Mouse (Mus musculus) E14TG2a.4 (cell line): ENCODE data around the gene Gm9837.

ENCODE experiments used
- H3K27me3 ChIP-seq: 2 replicates; pipeline ENCODE4 v1.6.1; 2014; ENCODE audit warnings: low read length, control low read depth; ENCODE audit not compliant: insufficient read depth
- H3K36me3 ChIP-seq: 2 replicates; pipeline ENCODE4 v1.6.1; 2014; ENCODE audit warnings: low read length, control low read depth; ENCODE audit not compliant: insufficient read depth
- H3K4me1 ChIP-seq: replicated peaks from 2 replicates; pipeline ENCODE4 v1.6.1; 2014; ENCODE audit warnings: low read depth, low read length, control low read depth
- H3K4me3 ChIP-seq: replicated peaks from 2 replicates; pipeline ENCODE4 v1.5.1; 2014; ENCODE audit warnings: mild to moderate bottlenecking, low read length
- H3K9me3 ChIP-seq: 2 replicates; pipeline ENCODE4 v1.6.1; 2014; ENCODE audit warnings: low read length, control low read depth
- CTCF ChIP-seq: conservative IDR thresholded peaks from 2 replicates; pipeline ENCODE4 v1.5.1; 2014; ENCODE audit warnings: low read length
- NANOG ChIP-seq: IDR thresholded peaks from 2 replicates; pipeline ENCODE4 v1.6.1; 2014; ENCODE audit warnings: borderline replicate concordance, low read length, mixed read lengths
- POU5F1 ChIP-seq: IDR thresholded peaks from 2 replicates; pipeline ENCODE4 v1.6.1; 2014; ENCODE audit warnings: low read length, borderline replicate concordance

Gene Gm9837

GRCm38 (mm10) chr11:53481088-53481730 is 10.9 kb upstream of the Gm9837 start:
- Histone ChIP-seq H3K36me3 (no peaks in the 10 kb centered on the region), H3K9me3 (no peaks in the 10 kb centered on the region), H3K27me3 (peaks cover 71% of the 10 kb centered on the region), H3K4me1 (peaks cover 11% of the 10 kb centered on the region), H3K4me3 (no peak overlapping the region)
- TF ChIP-seq POU5F1 = no peak
- no peak for TF ChIP-seq CTCF
- TF ChIP-seq NANOG = no peak

DNA sequence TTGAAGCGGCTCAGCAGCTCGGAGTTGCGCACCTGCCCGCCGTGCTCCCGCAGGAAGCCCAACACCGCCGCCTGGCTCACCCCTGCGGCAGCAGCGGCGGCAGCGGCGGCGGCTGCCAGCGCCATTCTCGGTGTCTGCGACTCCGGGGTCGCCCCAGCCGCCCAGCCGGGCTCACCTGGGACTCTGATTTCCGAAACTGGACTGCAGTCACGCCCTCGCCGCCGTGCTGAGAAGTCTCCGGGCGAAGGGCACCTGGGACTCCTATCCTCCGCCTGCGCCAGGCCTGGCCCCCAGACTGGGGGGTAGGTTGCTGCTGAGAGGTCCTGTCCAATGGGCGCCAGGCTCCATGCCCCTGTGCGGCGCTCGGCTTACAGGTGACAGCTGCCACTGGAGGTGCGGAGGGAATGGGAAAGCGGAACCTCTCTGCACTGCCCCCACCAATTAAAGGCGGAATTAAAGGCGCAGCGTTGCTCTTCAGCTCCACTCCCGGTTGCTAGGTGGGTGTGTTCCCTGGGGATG is 9.6 kb upstream of the Gm9837 start, which contains the start of the genes Gm9945 and Sowaha:
TSS of gene Gm9945 (plus strand) at position 384 of the 519 bp plus-strand sequence.
TSS of gene Sowaha (minus strand) at position 492 of the 519 bp plus-strand sequence.
- Histone ChIP-seq H3K4me3 (peak within 1 kb of the TSS; percentile 80), H3K9me3 (no peaks in the 10 kb centered on the region), H3K36me3 (no peaks in the 10 kb centered on the region), H3K4me1 (peaks cover 7% of the 10 kb centered on the region; the same call in 1 of the 2 replicates), H3K27me3 (peaks cover 80% of the 10 kb centered on the region)
- TF ChIP-seq POU5F1 (no peak), CTCF (no peak), NANOG (no peak)

DNA sequence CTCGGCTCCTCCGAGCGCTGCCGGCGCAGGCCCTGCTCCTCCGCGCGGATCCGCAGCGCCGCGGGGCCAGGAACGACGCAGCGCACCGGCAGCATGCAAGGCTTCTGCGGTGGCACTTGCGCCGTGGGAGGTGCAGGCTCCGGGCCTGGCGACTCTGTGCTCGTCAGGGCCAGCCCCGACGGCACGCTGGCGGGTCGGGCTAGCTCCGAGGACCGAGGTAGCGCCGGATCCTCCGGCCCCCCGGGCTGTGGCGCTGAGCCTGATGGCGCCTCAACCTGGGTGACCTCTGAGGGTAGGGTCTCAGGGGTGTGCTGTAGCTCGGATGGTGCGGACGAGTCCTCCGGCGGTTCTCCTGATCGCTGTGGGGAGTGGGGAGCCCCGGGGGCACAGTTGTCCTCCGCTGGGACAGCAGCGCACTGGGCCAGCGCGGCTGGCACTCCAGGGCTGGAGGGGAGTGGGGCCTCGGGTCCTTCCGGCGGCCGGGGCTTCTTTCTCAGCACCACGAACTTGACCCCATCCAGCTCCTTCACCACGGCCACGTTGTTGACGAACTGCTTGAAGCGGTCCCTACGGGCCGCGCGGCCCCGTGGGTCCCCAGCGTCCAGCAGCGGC is 9.0 kb upstream of the Gm9837 start:
- Histone ChIP-seq H3K4me1 (peaks cover 7% of the 10 kb centered on the region; the same call in 1 of the 2 replicates), H3K4me3 (peak overlapping the region; percentile 80), H3K9me3 (no peaks in the 10 kb centered on the region), H3K27me3 (peaks cover 85% of the 10 kb centered on the region), H3K36me3 (no peaks in the 10 kb centered on the region)
- TF ChIP-seq CTCF (no peak), NANOG (no peak), POU5F1 (no peak)

- no peaks in the 10 kb centered on the region for H3K36me3 ChIP-seq
- H3K9me3 ChIP-seq = no peaks in the 10 kb centered on the region
- H3K4me1 ChIP-seq = peaks cover 7% of the 10 kb centered on the region; the same call in 1 of the 2 replicates
- TF ChIP-seq NANOG (no peak), POU5F1 (no peak), CTCF (no peak)
- peak overlapping the region; percentile 80 for H3K4me3 ChIP-seq
- peaks cover 90% of the 10 kb centered on the region for H3K27me3 ChIP-seq
These were observed 8.3 kb upstream of the Gm9837 start for GRCm38 (mm10) chr11:53478383-53479170.

DNA sequence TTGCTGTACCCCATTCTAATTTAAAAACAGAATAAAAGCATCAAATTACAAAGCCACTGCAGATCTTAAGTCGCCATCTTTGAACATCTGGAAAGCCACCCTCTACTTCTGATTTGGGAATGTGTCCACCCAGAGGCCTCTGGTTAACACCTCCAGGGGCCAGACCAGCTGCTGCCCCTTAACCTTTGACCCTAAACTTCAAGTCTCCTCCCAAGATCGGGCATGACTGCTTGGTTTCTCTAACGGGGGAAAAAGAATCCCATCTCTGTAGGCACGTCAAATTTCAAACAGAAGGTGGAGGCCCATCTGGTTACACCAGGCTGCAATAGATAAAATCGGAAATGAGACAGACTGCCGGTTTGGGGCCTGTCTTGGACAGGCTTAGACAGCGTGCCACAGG is 7.6 kb upstream of the Gm9837 start:
- TF ChIP-seq NANOG (no peak), CTCF (no peak), POU5F1 (no peak)
- peaks cover 90% of the 10 kb centered on the region for H3K27me3 ChIP-seq

GRCm38 (mm10) chr11:53475620-53476019 is 5.3 kb upstream of the Gm9837 start:
- Histone ChIP-seq H3K9me3 (no peaks in the 10 kb centered on the region), H3K27me3 (peaks cover 92% of the 10 kb centered on the region), H3K36me3 (no peaks in the 10 kb centered on the region), H3K4me1 (peaks cover 8% of the 10 kb centered on the region; the same call in 1 of the 2 replicates), H3K4me3 (no peak overlapping the region)
- TF ChIP-seq POU5F1 = no peak
- no peak for TF ChIP-seq CTCF
- TF ChIP-seq NANOG = no peak

More for the DNA sequence above, 7.6 kb upstream of the Gm9837 start:
- Histone ChIP-seq H3K4me3 (peak overlapping the region; percentile 80; the same call in 1 of the 2 replicates), H3K4me1 (peaks cover 7% of the 10 kb centered on the region; the same call in 1 of the 2 replicates), H3K9me3 (no peaks in the 10 kb centered on the region), H3K36me3 (no peaks in the 10 kb centered on the region)

DNA sequence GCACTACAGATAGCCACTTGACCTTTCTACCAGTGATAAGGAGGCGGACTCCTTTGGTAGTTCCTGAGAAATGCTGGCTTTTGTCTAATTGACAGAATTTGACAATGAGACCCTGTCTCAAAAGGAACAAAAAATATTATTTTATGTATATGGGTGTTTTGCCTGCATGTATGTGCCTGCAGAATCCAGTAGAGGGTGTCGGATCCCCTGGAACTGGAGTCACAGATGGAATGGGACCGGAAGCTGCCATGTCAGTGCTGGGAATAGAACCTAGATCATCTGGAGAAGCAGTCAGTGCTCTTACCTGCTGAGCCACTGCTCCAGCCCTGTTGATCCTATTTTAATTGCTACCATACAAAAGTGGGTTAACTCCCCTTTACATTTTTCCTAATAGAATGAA is 2.4 kb upstream of the Gm9837 start:
- Histone ChIP-seq H3K4me3 (no peak overlapping the region), H3K4me1 (peaks cover 8% of the 10 kb centered on the region), H3K9me3 (no peaks in the 10 kb centered on the region), H3K27me3 (peaks cover 92% of the 10 kb centered on the region), H3K36me3 (no peaks in the 10 kb centered on the region)
- TF ChIP-seq POU5F1 (no peak), CTCF (peak; percentile 10; the same call in 1 of the 2 replicates)
